Mouse (Mus musculus) intestine, embryonic 15.5 days (tissue): ENCODE measurements around the gene Traf5. TPM values are rescaled to one million over a fixed set of nuclear protein-coding genes. Genes with fewer than 3 reads are reported as not detected.
A peak's percentile ranks its signal among the peaks of the same experiment; 100 is the strongest.

Experiments used
- ATAC-seq: fragments of 200-750 bp; cut with Nextera tagmentation; 2 replicates; pipeline ENCODE4 v1.8.0; 2017; ENCODE audit warnings: moderate TSS enrichment, moderate library complexity
- H3K27ac ChIP-seq: fragments of 300-500 bp; sonication (generic); 2 replicates; pipeline ENCODE4 v1.5.1; 2015; ENCODE audit warnings: mild to moderate bottlenecking, inconsistent platforms
- H3K27me3 ChIP-seq: fragments of 300-500 bp; sonication (generic); replicated peaks from 2 replicates; pipeline ENCODE4 v1.6.1; 2015; ENCODE audit warnings: inconsistent platforms
- H3K36me3 ChIP-seq: fragments of 300-500 bp; sonication (generic); 2 replicates; pipeline ENCODE4 v1.6.1; 2015; ENCODE audit warnings: inconsistent platforms
- H3K4me1 ChIP-seq: fragments of 300-500 bp; sonication (generic); replicated peaks from 2 replicates; pipeline ENCODE4 v1.6.1; 2015; ENCODE audit warnings: inconsistent platforms
- H3K4me2 ChIP-seq: fragments of 300-500 bp; sonication (generic); replicated peaks from 2 replicates; pipeline ENCODE4 v1.6.1; 2015; ENCODE audit warnings: mild to moderate bottlenecking, inconsistent platforms
- H3K4me3 ChIP-seq: fragments of 300-500 bp; sonication (generic); replicated peaks from 2 replicates; pipeline ENCODE4 v1.5.1; 2015; ENCODE audit warnings: inconsistent platforms
- H3K9ac ChIP-seq: fragments of 300-500 bp; sonication (generic); 2 replicates; pipeline ENCODE4 v1.6.1; 2015; ENCODE audit warnings: inconsistent platforms
- H3K9me3 ChIP-seq: fragments of 300-500 bp; sonication (generic); 2 replicates; pipeline ENCODE4 v1.6.1; 2016; ENCODE audit warnings: inconsistent platforms
- WGBS: fragments of 180-500 bp; shearing (Covaris S2); methylation state at CpG from one replicate; pipeline ENCODE4 v1.1.7; 2015; 5-methylcytosine and 5-hydroxymethylcytosine counted together
- polyA plus RNA-seq: library from polyadenylated mRNA; unstranded; fragments of >200 nt; fragmentation: Nextera tagmentation; extraction: Ambion mirVana; gene quantifications from 2 replicates; pipeline ENCODE4 v1.2.1, GENCODE M21; 2015

Gene Traf5
- polyA plus RNA-seq, 1 experiment from 2014 or later: 19.6 TPM

GRCm38 (mm10) chr1:191977187-191977586, 115.2 kb downstream of the Traf5 start, which contains the start of gene Rd3:
Gene Rd3, plus strand, starts transcription at chr1:191977370.
- Histone ChIP-seq H3K27ac (no peak within 1 kb of the TSS), H3K9me3 (no peaks in the 10 kb centered on the region), H3K4me1 (peaks cover 17% of the 10 kb centered on the region), H3K4me2 (no peak within 1 kb of the TSS), H3K9ac (no peak within 1 kb of the TSS), H3K4me3 (no peak within 1 kb of the TSS), H3K36me3 (no peaks in the 10 kb centered on the region), H3K27me3 (no peaks in the 10 kb centered on the region)
- ATAC-seq: peak; percentile 49
- 40% methylated on average over 5 of the region's 5 CpGs for WGBS

- ATAC-seq: no peak
- no peak overlapping the region for H3K4me3 ChIP-seq
- no peak overlapping the region for H3K4me2 ChIP-seq
- H3K9ac ChIP-seq: no peak overlapping the region
- H3K4me1 ChIP-seq: peaks cover 7% of the 10 kb centered on the region; the same call in 1 of the 2 replicates
- no peaks in the 10 kb centered on the region for H3K9me3 ChIP-seq
- 70% methylated on average over 13 of the region's 13 CpGs for WGBS
- H3K36me3 ChIP-seq: no peaks in the 10 kb centered on the region
- no peak overlapping the region for H3K27ac ChIP-seq
- H3K27me3 ChIP-seq: no peaks in the 10 kb centered on the region
Measured at GRCm38 (mm10) chr1:191974509-191975405, 117.6 kb downstream of the Traf5 start.

GRCm38 (mm10) chr1:191969939-191970338, 122.4 kb downstream of the Traf5 start:
- WGBS: 85% methylated on average over 5 of the region's 5 CpGs

GRCm38 (mm10) chr1:191964773-191965481, 127.4 kb downstream of the Traf5 start:
- 0 out of 2 replicates have a peak, but pooled peaks cover 7% of the 10 kb centered on the region for H3K4me1 ChIP-seq
- no peaks in the 10 kb centered on the region for H3K9me3 ChIP-seq
- H3K9ac ChIP-seq: peak overlapping the region; percentile 26; the same call in 1 of the 2 replicates
- H3K36me3 ChIP-seq: no peaks in the 10 kb centered on the region
- peak overlapping the region; percentile 40; the same call in 1 of the 2 replicates for H3K4me2 ChIP-seq
- 0 out of 2 replicates have a peak overlapping the region, but pooled peaks have one; percentile 8 for H3K27ac ChIP-seq
- WGBS: 15% methylated on average over 13 of the region's 13 CpGs
- H3K4me3 ChIP-seq: no peak overlapping the region
- no peaks in the 10 kb centered on the region for H3K27me3 ChIP-seq
- ATAC-seq: peak; percentile 67

More at GRCm38 (mm10) chr1:191969939-191970338, 122.4 kb downstream of the Traf5 start:
- no peaks in the 10 kb centered on the region for H3K36me3 ChIP-seq
- no peak overlapping the region for H3K27ac ChIP-seq
- no peak for ATAC-seq
- H3K4me2 ChIP-seq: no peak overlapping the region
- no peaks in the 10 kb centered on the region for H3K4me1 ChIP-seq
- no peak overlapping the region for H3K4me3 ChIP-seq
- H3K27me3 ChIP-seq: no peaks in the 10 kb centered on the region
- H3K9me3 ChIP-seq: no peaks in the 10 kb centered on the region
- H3K9ac ChIP-seq: no peak overlapping the region

- no peaks in the 10 kb centered on the region for H3K36me3 ChIP-seq
- ATAC-seq: peak; percentile 94
- H3K9ac ChIP-seq: no peak overlapping the region; the same call in 1 of the 2 replicates
- H3K4me2 ChIP-seq: no peak overlapping the region
- H3K4me3 ChIP-seq: no peak overlapping the region
- H3K27ac ChIP-seq: 0 out of 2 replicates have a peak overlapping the region, but pooled peaks have one; percentile 8
- H3K9me3 ChIP-seq: no peaks in the 10 kb centered on the region
- no peaks in the 10 kb centered on the region for H3K27me3 ChIP-seq
- WGBS: 17% methylated on average over 8 of the region's 8 CpGs
- H3K4me1 ChIP-seq: 0 out of 2 replicates have a peak, but pooled peaks cover 7% of the 10 kb centered on the region
Measured at GRCm38 (mm10) chr1:191963948-191964772, 128.2 kb downstream of the Traf5 start.

GRCm38 (mm10) chr1:191963413-191963812, 128.9 kb downstream of the Traf5 start:
- no peak overlapping the region for H3K27ac ChIP-seq
- no peak for ATAC-seq
- no peaks in the 10 kb centered on the region for H3K27me3 ChIP-seq
- 0 out of 2 replicates have a peak, but pooled peaks cover 7% of the 10 kb centered on the region for H3K4me1 ChIP-seq
- no peak overlapping the region for H3K4me2 ChIP-seq
- WGBS: 69% methylated on average over 3 of the region's 3 CpGs
- H3K4me3 ChIP-seq: no peak overlapping the region
- no peak overlapping the region for H3K9ac ChIP-seq
- no peaks in the 10 kb centered on the region for H3K9me3 ChIP-seq
- no peaks in the 10 kb centered on the region for H3K36me3 ChIP-seq

GRCm38 (mm10) chr1:191960946-191961345, 131.4 kb downstream of the Traf5 start:
- no peak overlapping the region for H3K4me2 ChIP-seq
- H3K9ac ChIP-seq: no peak overlapping the region
- no peak overlapping the region for H3K27ac ChIP-seq
- 0 out of 2 replicates have a peak, but pooled peaks cover 9% of the 10 kb centered on the region for H3K4me1 ChIP-seq
- H3K27me3 ChIP-seq: no peaks in the 10 kb centered on the region
- H3K36me3 ChIP-seq: no peaks in the 10 kb centered on the region
- no peak overlapping the region for H3K4me3 ChIP-seq
- 67% methylated on average over 2 of the region's 2 CpGs for WGBS
- no peaks in the 10 kb centered on the region for H3K9me3 ChIP-seq
- no peak for ATAC-seq

GRCm38 (mm10) chr1:191957321-191957720, 135.0 kb downstream of the Traf5 start:
- Histone ChIP-seq H3K9me3 (no peaks in the 10 kb centered on the region), H3K27me3 (no peaks in the 10 kb centered on the region), H3K9ac (no peak overlapping the region), H3K4me3 (no peak overlapping the region), H3K27ac (no peak overlapping the region), H3K4me1 (0 out of 2 replicates have a peak, but pooled peaks cover 2% of the 10 kb centered on the region), H3K4me2 (no peak overlapping the region), H3K36me3 (no peaks in the 10 kb centered on the region)
- no peak for ATAC-seq
- WGBS: 82% methylated on average over 3 of the region's 3 CpGs

- H3K4me3 ChIP-seq: no peak overlapping the region
- H3K27ac ChIP-seq: peak overlapping the region; percentile 40; the same call in 1 of the 2 replicates
- H3K9me3 ChIP-seq: no peaks in the 10 kb centered on the region
- WGBS: 74% methylated on average over 2 of the region's 2 CpGs
- H3K27me3 ChIP-seq: no peaks in the 10 kb centered on the region
- no peak overlapping the region for H3K9ac ChIP-seq
- 0 out of 2 replicates have a peak, but pooled peaks cover 2% of the 10 kb centered on the region for H3K4me1 ChIP-seq
- ATAC-seq: no peak
- no peaks in the 10 kb centered on the region for H3K36me3 ChIP-seq
- H3K4me2 ChIP-seq: no peak overlapping the region
Measured at GRCm38 (mm10) chr1:191956871-191957270, 135.5 kb downstream of the Traf5 start.

GRCm38 (mm10) chr1:191956261-191956660, 136.1 kb downstream of the Traf5 start:
- H3K27ac ChIP-seq: peak overlapping the region; percentile 27; the same call in 1 of the 2 replicates
- no peaks in the 10 kb centered on the region for H3K9me3 ChIP-seq
- H3K4me3 ChIP-seq: no peak overlapping the region
- WGBS: 66% methylated on average over 3 of the region's 3 CpGs
- H3K4me2 ChIP-seq: no peak overlapping the region
- 0 out of 2 replicates have a peak, but pooled peaks cover 2% of the 10 kb centered on the region for H3K4me1 ChIP-seq
- no peaks in the 10 kb centered on the region for H3K27me3 ChIP-seq
- 0 out of 2 replicates have a peak, but pooled peaks have one; percentile 36 for ATAC-seq
- no peaks in the 10 kb centered on the region for H3K36me3 ChIP-seq
- H3K9ac ChIP-seq: no peak overlapping the region

- H3K4me3 ChIP-seq: no peak overlapping the region
- H3K4me1 ChIP-seq: 0 out of 2 replicates have a peak, but pooled peaks cover 2% of the 10 kb centered on the region
- peak overlapping the region; percentile 27; the same call in 1 of the 2 replicates for H3K27ac ChIP-seq
- no peaks in the 10 kb centered on the region for H3K36me3 ChIP-seq
- ATAC-seq: no peak
- no peak overlapping the region for H3K9ac ChIP-seq
- H3K9me3 ChIP-seq: no peaks in the 10 kb centered on the region
- H3K4me2 ChIP-seq: no peak overlapping the region
- 61% methylated on average over 3 of the region's 3 CpGs for WGBS
- no peaks in the 10 kb centered on the region for H3K27me3 ChIP-seq
Measured at GRCm38 (mm10) chr1:191955101-191955500, 137.3 kb downstream of the Traf5 start.
